ENCODE assay signal across 8 mouse cellular contexts in genomic region chr1:170588879-170589218, GRCm38 (mm10). TPM values are rescaled to one million over a fixed set of nuclear protein-coding genes. Genes with fewer than 3 reads are reported as not detected.
A peak's percentile ranks its signal among the peaks of the same experiment; 100 is the strongest.
DNase-seq lines count a peak whose midpoint lies in the region; ATAC-seq and TF ChIP-seq lines count a peak whose summit lies in the region.

No protein-coding gene starts in this region.

- no peak for TF ChIP-seq CTCF in small intestine, adult 2 months (IDR thresholded peaks at IDR 0.05; ENCODE audit: extremely low read depth, insufficient read length, insufficient replicate concordance, low read depth, low read length)

- H3K4me1 ChIP-seq in ES-E14 (ENCODE audit: control insufficient read depth in 2 of 2, insufficient read depth in 2 of 2, low read length in 2 of 2, poor library complexity in 1 of 2): peaks cover 0 to 3% of the 10 kb centered on the region in 2 experiments; a peak in 1 of 4 replicates
- peaks cover 26% of the 10 kb centered on the region for H3K4me1 ChIP-seq in forebrain, embryonic 16.5 days (replicated peaks; ENCODE audit: control insufficient read depth, insufficient read depth, low read length)
- H3K4me1 ChIP-seq in limb, embryonic 13.5 days: peaks cover 14% of the 10 kb centered on the region
- H3K4me1 ChIP-seq in small intestine, adult 2 months (ENCODE audit: control insufficient read depth, insufficient read depth, insufficient read length, low read length): peaks cover 6% of the 10 kb centered on the region; the same call in 1 of the 2 replicates

- no peaks in the 10 kb centered on the region for H3K36me3 ChIP-seq in ES-E14 (ENCODE audit: control insufficient read depth, insufficient read depth, low read length, poor library complexity, severe bottlenecking)
- H3K36me3 ChIP-seq in forebrain, embryonic 16.5 days (ENCODE audit: control insufficient read depth, insufficient read depth): 0 out of 2 replicates have a peak, but pooled peaks cover 2% of the 10 kb centered on the region
- H3K36me3 ChIP-seq in limb, embryonic 13.5 days: peaks cover 12% of the 10 kb centered on the region
- H3K36me3 ChIP-seq in small intestine, adult 2 months (ENCODE audit: control insufficient read depth, insufficient read depth, low read length): peaks cover 1% of the 10 kb centered on the region; the same call in 1 of the 2 replicates

- no peak overlapping the region for H3K27ac ChIP-seq in ES-E14 (ENCODE audit: insufficient read depth, low read depth, low read length, poor library complexity, severe bottlenecking)
- 0 out of 2 replicates have a peak overlapping the region, but pooled peaks have one; percentile 11 for H3K27ac ChIP-seq in forebrain, embryonic 16.5 days (ENCODE audit: low read length)
- no peak overlapping the region for H3K27ac ChIP-seq in limb, embryonic 13.5 days
- H3K27ac ChIP-seq in small intestine, adult 2 months (ENCODE audit: insufficient read depth, low read depth, low read length): no peak overlapping the region

- H3K9me3 ChIP-seq in ES-E14 (ENCODE audit: control insufficient read depth, insufficient read depth, low read depth, low read length): no peaks in the 10 kb centered on the region
- H3K9me3 ChIP-seq in forebrain, embryonic 16.5 days (ENCODE audit: control insufficient read depth, low read length): peaks cover 3% of the 10 kb centered on the region; the same call in 1 of the 2 replicates
- peaks cover 7% of the 10 kb centered on the region; the same call in 1 of the 2 replicates for H3K9me3 ChIP-seq in limb, embryonic 13.5 days

- no peaks in the 10 kb centered on the region for H3K27me3 ChIP-seq in forebrain, embryonic 16.5 days (replicated peaks; ENCODE audit: control insufficient read depth, insufficient read depth, low read length)
- peaks cover 6% of the 10 kb centered on the region; the same call in 1 of the 2 replicates for H3K27me3 ChIP-seq in limb, embryonic 13.5 days
- no peaks in the 10 kb centered on the region for H3K27me3 ChIP-seq in small intestine, adult 2 months (ENCODE audit: control insufficient read depth, insufficient read depth, low read length)

- in situ Hi-C loops in ES-E14 (cut with MboI; ENCODE audit: low sequenced_read_pairs in 2 of 2, unreplicated experiment in 2 of 2): no loop called here

- WGBS in forebrain, embryonic 16.5 days: under 1% methylated on average over 8 of the region's 8 CpGs
- WGBS in limb, embryonic 13.5 days: 2% methylated on average over 8 of the region's 8 CpGs
- WGBS in small intestine, adult 2 months: 10% methylated on average over 8 of the region's 8 CpGs

- peak overlapping the region; percentile 79 to 85 for H3K4me3 ChIP-seq in ES-E14 (ENCODE audit: insufficient read depth in 1 of 2, low read depth in 1 of 2, low read length in 2 of 2, poor library complexity in 1 of 2, severe bottlenecking in 1 of 2)
- H3K4me3 ChIP-seq in forebrain, embryonic 16.5 days (replicated peaks; ENCODE audit: low read length): peak overlapping the region; percentile 95
- H3K4me3 ChIP-seq in limb, embryonic 13.5 days: peak overlapping the region; percentile 68
- peak overlapping the region; percentile 77 for H3K4me3 ChIP-seq in small intestine, adult 2 months (ENCODE audit: low read depth, low read length)

- intact Hi-C loops in gastrocnemius, postnatal 36 days (cut with DNase I): no loop called here

- peak overlapping the region; percentile 6; the same call in 1 of the 2 replicates for H3K9ac ChIP-seq in ES-E14 (ENCODE audit: insufficient read depth, low read depth, low read length, poor library complexity, severe bottlenecking)
- H3K9ac ChIP-seq in forebrain, embryonic 16.5 days (replicated peaks; ENCODE audit: low read depth, low read length): peak overlapping the region; percentile 98
- peak overlapping the region; percentile 79 for H3K9ac ChIP-seq in limb, embryonic 13.5 days

- peak; percentile 10 for DNase-seq in gastrocnemius, postnatal 10 days
- DNase-seq in gastrocnemius, postnatal 36 days: no peak
- DNase-seq in ES-E14 (ENCODE audit: low read depth, low spot score): no peak
- DNase-seq in thymus, postnatal 4 days: no peak
- DNase-seq in ovary, postnatal 14 days (ENCODE audit: low spot score): no peak

- peak overlapping the region; percentile 98 for H3K4me2 ChIP-seq in forebrain, embryonic 16.5 days (ENCODE audit: low read length)
- H3K4me2 ChIP-seq in limb, embryonic 13.5 days (replicated peaks): peak overlapping the region; percentile 98

- peak; percentile 11; the same call in 1 of the 2 replicates for ATAC-seq in forebrain, embryonic 16.5 days
- 0 out of 2 replicates have a peak, but pooled peaks have one; percentile 5 for ATAC-seq in limb, embryonic 13.5 days (ENCODE audit: low FRiP score, low read depth)

- TF ChIP-seq POLR2A in small intestine, adult 2 months (IDR thresholded peaks at IDR 0.05; ENCODE audit: low read depth, low read length): no peak

TF ChIP-seq in ES-E14, 5 proteins besides CTCF, POLR2A, EP300 and RAD21:
- no peak for TF ChIP-seq HCFC1 (IDR thresholded peaks at IDR 0.05; ENCODE audit: borderline replicate concordance, insufficient read depth, low read length)
- TF ChIP-seq CHD2 (IDR thresholded peaks at IDR 0.05; ENCODE audit: low read depth, low read length): no peak
- TF ChIP-seq ZC3H11A (IDR thresholded peaks at IDR 0.05; ENCODE audit: borderline replicate concordance, low read depth, low read length): no peak
- no peak for TF ChIP-seq ZNF384 (IDR thresholded peaks at IDR 0.05; ENCODE audit: low read depth, low read length)
- no peak for TF ChIP-seq MAFK (IDR thresholded peaks at IDR 0.05; ENCODE audit: insufficient read depth, low read depth, low read length)

RNA-seq across cellular contexts. Expression of gene Nos1ap, which starts 0.8 kb away (rescaled TPM):
- total RNA-seq in gastrocnemius, postnatal 10 days (2021): 1 to 10 TPM; 2.9 to 3.8 TPM
- total RNA-seq in gastrocnemius, postnatal 36 days (2021): 1 to 10 TPM; 1.0 to 1.7 TPM
- total RNA-seq in ES-E14 (2012; rRNA removed): 0.49 and 0.53 TPM in 2 replicates
- polyA plus RNA-seq in forebrain, embryonic 16.5 days (2015; fragmentation: Nextera tagmentation; extraction: Ambion mirVana): 20.9 and 26.9 TPM in 2 replicates
- 13.7 and 15.9 TPM in 2 replicates for polyA plus RNA-seq in limb, embryonic 13.5 days (2015; fragmentation: Nextera tagmentation; extraction: Ambion mirVana)
- 8.6 and 79.8 TPM in 2 replicates for polyA plus RNA-seq in small intestine, adult 2 months (2012; rRNA removed)

RNA-seq across cellular contexts. Expression of gene Olfml2b, which starts 55.5 kb away (rescaled TPM):
- total RNA-seq in gastrocnemius, postnatal 10 days (2021): 10 to 100 TPM; 54.3 to 69.6 TPM
- 1 to 10 TPM; 6.9 to 8.2 TPM for total RNA-seq in gastrocnemius, postnatal 36 days (2021)
- total RNA-seq in ES-E14 (2012; rRNA removed): 1.1 and 2.2 TPM in 2 replicates
- 11.1 and 12.2 TPM in 2 replicates for polyA plus RNA-seq in forebrain, embryonic 16.5 days (2015; fragmentation: Nextera tagmentation; extraction: Ambion mirVana)
- 43.3 and 49.2 TPM in 2 replicates for polyA plus RNA-seq in limb, embryonic 13.5 days (2015; fragmentation: Nextera tagmentation; extraction: Ambion mirVana)
- 3.2 and 5.0 TPM in 2 replicates for polyA plus RNA-seq in small intestine, adult 2 months (2012; rRNA removed)

Comparison
In these comparisons a context has a peak if more than half of its experiments do, and no peak if none do; other contexts are left out.
1. RNA of gene Olfml2b, which starts 55.5 kb away (total RNA-seq): 54.3 to 69.6 TPM in gastrocnemius, postnatal 10 days; 6.9 to 8.2 TPM in gastrocnemius, postnatal 36 days and 1.1 to 2.2 TPM in ES-E14; every median in the first group is over 4 times any median in the second.
2. H3K9ac ChIP-seq: peak in every context shown above with its lines; median percentile 98 in forebrain, embryonic 16.5 days; 79 in limb, embryonic 13.5 days; 6 in ES-E14.
3. Peak in every context shown above with its lines, with median percentiles within 50 percentile points of each other: H3K4me3 ChIP-seq.